Mouse (Mus musculus) ES-E14 (cell line): Measurements from ENCODE around the gene Vmn2r83.
"Not testable (repeated sequence)": the region's sequence is repeated elsewhere in the genome, so short reads cannot be mapped to it uniquely, and the experiment has no call there.

Source experiments
- HCFC1 ChIP-seq: IDR thresholded peaks from 2 replicates; pipeline ENCODE4 v1.6.1; 2012; ENCODE audit warnings: low read length, inconsistent platforms, borderline replicate concordance; ENCODE audit not compliant: insufficient read depth
- ZC3H11A ChIP-seq: IDR thresholded peaks from 2 replicates; pipeline ENCODE4 v1.6.1; 2012; ENCODE audit warnings: low read depth, mild to moderate bottlenecking, inconsistent platforms, low read length, borderline replicate concordance

DNA sequence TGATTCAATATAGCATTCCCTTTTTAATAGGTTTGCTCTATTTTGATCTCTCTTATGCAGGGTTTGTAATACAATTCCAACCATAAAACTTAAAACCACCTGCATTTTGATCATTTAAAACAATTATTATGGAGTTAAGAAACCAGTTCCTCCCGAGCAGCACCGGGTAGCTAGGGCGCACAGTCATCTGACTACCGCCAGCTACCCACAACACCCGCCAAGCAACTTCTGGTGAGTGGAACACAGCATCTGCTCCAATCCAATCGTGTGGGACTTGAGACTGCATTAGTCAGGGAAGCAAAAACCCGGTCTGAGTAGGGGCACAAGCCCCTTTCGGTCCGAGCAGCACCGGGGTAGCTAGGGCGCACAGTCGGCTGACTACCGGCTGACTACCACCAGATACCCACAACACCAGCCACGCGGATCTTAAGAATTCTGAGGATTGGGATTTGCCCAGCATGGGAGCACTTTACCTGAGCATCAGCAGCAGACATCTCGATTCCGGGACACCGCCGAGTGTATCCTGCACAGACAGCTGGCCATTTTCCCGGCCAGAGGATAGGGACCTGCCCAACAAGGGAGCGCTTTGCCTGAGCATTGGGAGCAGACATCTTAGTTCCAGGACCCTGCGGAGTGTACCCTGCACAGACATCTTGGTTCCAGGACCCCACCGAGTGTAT, 33.2 kb upstream of the Vmn2r83 start:
- TF ChIP-seq HCFC1, ZC3H11A: not testable (repeated sequence)
